ENCODE assay signal across 9 mouse cellular contexts in the genomic region with DNA sequence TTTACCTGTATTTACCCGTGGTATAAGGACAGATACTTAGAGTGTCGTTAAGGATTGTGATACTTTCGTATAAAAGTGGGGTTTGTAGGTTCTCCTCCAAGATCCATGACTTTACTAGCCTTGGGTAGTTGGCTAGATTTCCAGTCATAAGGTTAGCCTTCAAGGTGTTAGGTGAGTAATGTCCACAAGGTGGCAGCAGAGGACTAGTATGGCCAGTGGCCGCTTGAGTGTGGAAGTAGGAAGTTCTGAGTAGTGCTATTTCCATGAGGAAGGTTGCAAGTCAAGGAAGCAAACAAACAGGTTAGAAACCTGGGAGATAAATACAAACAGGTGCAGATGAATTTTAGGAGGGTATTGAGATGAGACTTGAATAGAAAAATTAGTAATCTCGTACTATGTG.
A peak's percentile ranks its signal among the peaks of the same experiment; 100 is the strongest.
DNase-seq lines count a peak whose midpoint lies in the region; ATAC-seq and TF ChIP-seq lines count a peak whose summit lies in the region.
"Had no signal": no experiment of that assay in that cellular context is flagged by ENCODE, and none has a peak within 500 bp of the region (broad histone marks: within the 10 kb centered on the region; RNA-seq: fewer than 3 reads in every experiment).

No protein-coding gene starts in this region.

- H3K27me3 ChIP-seq in C2C12 (ENCODE audit: control insufficient read depth, insufficient read depth, insufficient read length) (no peaks in the 10 kb centered on the region), myocyte (ENCODE audit: control insufficient read depth, insufficient read depth, insufficient read length) (peaks cover 8% of the 10 kb centered on the region)
- H3K27me3 ChIP-seq in embryonic facial prominence, embryonic 14.5 days (replicated peaks; ENCODE audit: control insufficient read depth, insufficient read depth, low read length), result no peaks in the 10 kb centered on the region
- peaks cover 12% of the 10 kb centered on the region for H3K27me3 ChIP-seq in heart, embryonic 10.5 days (ENCODE audit: insufficient read depth, poor library complexity, severe bottlenecking)
- H3K27me3 ChIP-seq in kidney, embryonic 14.5 days (ENCODE audit: control insufficient read depth, insufficient read depth, low read length), result no peaks in the 10 kb centered on the region
- 0 out of 2 replicates have a peak, but pooled peaks cover 3% of the 10 kb centered on the region for H3K27me3 ChIP-seq in limb, embryonic 14.5 days (ENCODE audit: control insufficient read depth, insufficient read depth, low read length)
- H3K27me3 ChIP-seq in stomach, embryonic 15.5 days (replicated peaks), result no peaks in the 10 kb centered on the region

- H3K9ac ChIP-seq in embryonic facial prominence, embryonic 14.5 days (ENCODE audit: low read depth, low read length), result no peak overlapping the region
- no peak overlapping the region for H3K9ac ChIP-seq in kidney, embryonic 14.5 days (ENCODE audit: low read depth, low read length)
- no peak overlapping the region for H3K9ac ChIP-seq in limb, embryonic 14.5 days (ENCODE audit: low read depth, low read length, severe bottlenecking)
- H3K9ac ChIP-seq in stomach, embryonic 15.5 days, result no peak overlapping the region

- 6% methylated on average over 5 of the region's 5 CpGs for WGBS in embryonic facial prominence, embryonic 14.5 days
- WGBS in heart, embryonic 10.5 days, result 5% methylated on average over 5 of the region's 5 CpGs
- 5% methylated on average over 5 of the region's 5 CpGs for WGBS in kidney, embryonic 14.5 days
- 3% methylated on average over 5 of the region's 5 CpGs for WGBS in limb, embryonic 14.5 days
- WGBS in stomach, embryonic 15.5 days, result 4% methylated on average over 5 of the region's 5 CpGs

- H3K36me3 ChIP-seq in C2C12 (ENCODE audit: control insufficient read depth, insufficient read depth) (no peaks in the 10 kb centered on the region), myocyte (ENCODE audit: control insufficient read depth, insufficient read depth) (no peaks in the 10 kb centered on the region)
- no peaks in the 10 kb centered on the region for H3K36me3 ChIP-seq in embryonic facial prominence, embryonic 14.5 days (ENCODE audit: control insufficient read depth, insufficient read depth, low read length)
- H3K36me3 ChIP-seq in heart, embryonic 10.5 days, result no peaks in the 10 kb centered on the region
- H3K36me3 ChIP-seq in kidney, embryonic 14.5 days (ENCODE audit: control insufficient read depth, insufficient read depth, low read length), result no peaks in the 10 kb centered on the region
- no peaks in the 10 kb centered on the region for H3K36me3 ChIP-seq in limb, embryonic 14.5 days (ENCODE audit: control insufficient read depth, insufficient read depth, low read length)
- no peaks in the 10 kb centered on the region for H3K36me3 ChIP-seq in stomach, embryonic 15.5 days

- peak; percentile 68 to 80 for DNase-seq in adrenal gland, postnatal 36 days
- DNase-seq in embryonic facial prominence, embryonic 14.5 days (ENCODE audit: low spot score), result peak; percentile 83
- peak; percentile 79 for DNase-seq in heart, embryonic 10.5 days (ENCODE audit: low spot score)
- peak; percentile 88 for DNase-seq in limb, embryonic 14.5 days (ENCODE audit: low spot score)

- no peaks in the 10 kb centered on the region for H3K9me3 ChIP-seq in embryonic facial prominence, embryonic 14.5 days (ENCODE audit: control insufficient read depth, low read length)
- no peaks in the 10 kb centered on the region for H3K9me3 ChIP-seq in heart, embryonic 10.5 days
- H3K9me3 ChIP-seq in kidney, embryonic 14.5 days (ENCODE audit: control insufficient read depth, low read length), result no peaks in the 10 kb centered on the region
- H3K9me3 ChIP-seq in limb, embryonic 14.5 days (ENCODE audit: control insufficient read depth, low read length), result no peaks in the 10 kb centered on the region
- no peaks in the 10 kb centered on the region for H3K9me3 ChIP-seq in stomach, embryonic 15.5 days

- ATAC-seq in embryonic facial prominence, embryonic 14.5 days (ENCODE audit: low read depth), result peak; percentile 78
- peak; percentile 86; the same call in 1 of the 2 replicates for ATAC-seq in kidney, embryonic 14.5 days (ENCODE audit: low FRiP score, low TSS enrichment)
- 0 out of 2 replicates have a peak, but pooled peaks have one; percentile 80 for ATAC-seq in limb, embryonic 14.5 days (ENCODE audit: low FRiP score, low read depth)
- 0 out of 2 replicates have a peak, but pooled peaks have one; percentile 50 for ATAC-seq in stomach, embryonic 15.5 days (ENCODE audit: insufficient read depth, low FRiP score, low read depth)

- no peak overlapping the region for H3K27ac ChIP-seq in embryonic facial prominence, embryonic 14.5 days (replicated peaks; ENCODE audit: low read depth, low read length)
- no peak overlapping the region for H3K27ac ChIP-seq in heart, embryonic 10.5 days
- no peak overlapping the region for H3K27ac ChIP-seq in kidney, embryonic 14.5 days (ENCODE audit: low read depth, low read length)
- H3K27ac ChIP-seq in limb, embryonic 14.5 days (replicated peaks; ENCODE audit: low read depth, low read length), result no peak overlapping the region
- no peak overlapping the region for H3K27ac ChIP-seq in stomach, embryonic 15.5 days

- no peak overlapping the region for H3K4me3 ChIP-seq in C2C12 (ENCODE audit: insufficient read depth, poor library complexity, severe bottlenecking)
- H3K4me3 ChIP-seq in embryonic facial prominence, embryonic 14.5 days (ENCODE audit: low read depth, low read length), result peak overlapping the region; percentile 10; the same call in 1 of the 2 replicates
- H3K4me3 ChIP-seq in heart, embryonic 10.5 days, result peak overlapping the region; percentile 39
- no peak overlapping the region; the same call in 1 of the 2 replicates for H3K4me3 ChIP-seq in kidney, embryonic 14.5 days (ENCODE audit: low read length)
- no peak overlapping the region for H3K4me3 ChIP-seq in limb, embryonic 14.5 days (replicated peaks; ENCODE audit: low read length)
- no peak overlapping the region for H3K4me3 ChIP-seq in myocyte
- peak overlapping the region; percentile 2; the same call in 1 of the 2 replicates for H3K4me3 ChIP-seq in stomach, embryonic 15.5 days (replicated peaks)
- H3K4me3 ChIP-seq: erythroblast, embryonic 14.5 days had no signal

- H3ac ChIP-seq in C2C12 (ENCODE audit: control insufficient read depth, insufficient read length, low read depth) (no peak overlapping the region), myocyte (ENCODE audit: control insufficient read depth, insufficient read length) (no peak overlapping the region)

- H3K79me3 ChIP-seq in C2C12 (ENCODE audit: low read depth), result no peaks in the 10 kb centered on the region

- TF ChIP-seq POLR2A in limb, embryonic 14.5 days (IDR thresholded peaks at IDR 0.05; ENCODE audit: borderline replicate concordance, extremely low read depth, insufficient read depth, insufficient read length), result no peak
- TF ChIP-seq POLR2A in myocyte (IDR thresholded peaks at IDR 0.05; ENCODE audit: insufficient read length, low read depth), result no peak

- H3K79me2 ChIP-seq in C2C12 (ENCODE audit: control insufficient read depth, insufficient read depth), result no peaks in the 10 kb centered on the region
- no peaks in the 10 kb centered on the region for H3K79me2 ChIP-seq in myocyte (ENCODE audit: control insufficient read depth, insufficient read depth)

- H3K4me2 ChIP-seq in embryonic facial prominence, embryonic 14.5 days (ENCODE audit: low read depth, low read length), result peak overlapping the region; percentile 44
- peak overlapping the region; percentile 33 for H3K4me2 ChIP-seq in kidney, embryonic 14.5 days (replicated peaks; ENCODE audit: low read depth, low read length)
- no peak overlapping the region; the same call in 1 of the 2 replicates for H3K4me2 ChIP-seq in limb, embryonic 14.5 days (replicated peaks; ENCODE audit: low read depth, low read length, severe bottlenecking)
- H3K4me2 ChIP-seq in myocyte (ENCODE audit: low read depth), result peak overlapping the region; percentile 35
- peak overlapping the region; percentile 39 for H3K4me2 ChIP-seq in stomach, embryonic 15.5 days

- TF ChIP-seq CTCF in C2C12 (IDR thresholded peaks at IDR 0.05; ENCODE audit: control insufficient read depth, insufficient read depth, insufficient read length), result peak; percentile 57

- H3K4me1 ChIP-seq in embryonic facial prominence, embryonic 14.5 days (ENCODE audit: control insufficient read depth, insufficient read depth, low read length), result peaks cover 6% of the 10 kb centered on the region; the same call in 1 of the 2 replicates
- no peaks in the 10 kb centered on the region for H3K4me1 ChIP-seq in heart, embryonic 10.5 days
- H3K4me1 ChIP-seq in kidney, embryonic 14.5 days (ENCODE audit: control insufficient read depth, insufficient read depth, low read length), result no peaks in the 10 kb centered on the region
- 0 out of 2 replicates have a peak, but pooled peaks cover 5% of the 10 kb centered on the region for H3K4me1 ChIP-seq in limb, embryonic 14.5 days (ENCODE audit: control insufficient read depth, insufficient read depth, low read length)
- no peaks in the 10 kb centered on the region for H3K4me1 ChIP-seq in stomach, embryonic 15.5 days

TF ChIP-seq in C2C12, 6 proteins besides CTCF, POLR2A, EP300 and RAD21:
- no peak for TF ChIP-seq MYOG (IDR thresholded peaks at IDR 0.05; ENCODE audit: control insufficient read depth, extremely low read depth, insufficient read length)
- no peak for TF ChIP-seq MAX (IDR thresholded peaks at IDR 0.05)
- TF ChIP-seq CEBPB (IDR thresholded peaks at IDR 0.05; ENCODE audit: low read depth), result no peak

TF ChIP-seq in myocyte, 11 proteins besides CTCF, POLR2A, EP300 and RAD21:
- TF ChIP-seq USF1 (IDR thresholded peaks at IDR 0.05; ENCODE audit: low read depth), result no peak
- TF ChIP-seq CEBPB (IDR thresholded peaks at IDR 0.05; ENCODE audit: insufficient read depth, poor library complexity, severe bottlenecking), result no peak
- no peak for TF ChIP-seq SRF (IDR thresholded peaks at IDR 0.05; ENCODE audit: control insufficient read depth, insufficient read length, low read depth)
- no peak for TF ChIP-seq REST (IDR thresholded peaks at IDR 0.05; ENCODE audit: insufficient read depth, insufficient read length)
- no peak for TF ChIP-seq TCF3 (IDR thresholded peaks at IDR 0.05; ENCODE audit: insufficient read length, low read depth)
- TF ChIP-seq MYOG (IDR thresholded peaks at IDR 0.05; ENCODE audit: control insufficient read depth in 1 of 3, insufficient read depth in 1 of 3, insufficient read length in 2 of 3, low read depth in 2 of 3), result no peak
- TF ChIP-seq MAX (IDR thresholded peaks at IDR 0.05; ENCODE audit: low read depth), result no peak
- TF ChIP-seq TCF12 (IDR thresholded peaks at IDR 0.05; ENCODE audit: insufficient read depth, poor library complexity, severe bottlenecking), result no peak
- TF ChIP-seq MYOD1 (IDR thresholded peaks at IDR 0.05; ENCODE audit: control insufficient read depth in 1 of 3, insufficient read length in 2 of 3, low read depth in 2 of 3), result no peak
- no peak for TF ChIP-seq POLR2AphosphoS2 (IDR thresholded peaks at IDR 0.05; ENCODE audit: insufficient read length, low read depth)
- TF ChIP-seq E2F4 (IDR thresholded peaks at IDR 0.05; ENCODE audit: insufficient read depth), result no peak

Comparison
In these comparisons a context has a peak if more than half of its experiments do, and no peak if none do; other contexts are left out.
1. H3K4me3 ChIP-seq: peak in embryonic facial prominence, embryonic 14.5 days (single experiment), heart, embryonic 10.5 days (single experiment) and stomach, embryonic 15.5 days (single experiment); none in C2C12 (single experiment), kidney, embryonic 14.5 days (single experiment), limb, embryonic 14.5 days (single experiment) and myocyte (single experiment).
2. Peak in every context shown above with its lines, with median percentiles within 50 percentile points of each other: DNase-seq and ATAC-seq.